1 mouse cellular context compared by ENCODE assay signal in the genomic region with DNA sequence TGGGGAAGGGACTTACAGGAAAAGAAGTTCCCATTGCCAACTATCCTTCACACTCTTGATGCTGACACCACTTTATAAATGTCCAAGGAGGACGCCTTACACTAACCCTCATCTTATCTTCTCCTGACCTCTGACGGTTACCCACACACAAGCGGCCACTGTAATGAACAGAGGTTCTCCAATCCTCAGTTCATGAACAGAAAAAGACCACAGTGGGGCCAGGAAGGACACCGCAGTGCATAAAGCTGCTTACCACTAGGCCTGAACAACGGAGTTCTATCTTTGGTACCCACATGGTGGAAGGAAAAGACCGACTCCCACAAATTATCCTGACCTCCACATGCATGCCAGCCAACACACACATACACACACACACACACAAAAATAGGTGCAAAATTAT.
TF ChIP-seq lines count a peak whose summit lies in the region.

No protein-coding gene starts in this region.

TF ChIP-seq in CH12.LX, 34 proteins besides CTCF, POLR2A, EP300 and RAD21:
- no peak for TF ChIP-seq ZC3H11A (IDR thresholded peaks at IDR 0.05; ENCODE audit: low read depth, low read length)
- no peak for TF ChIP-seq UBTF (IDR thresholded peaks at IDR 0.05; ENCODE audit: low read depth, low read length)
- TF ChIP-seq MEF2A (IDR thresholded peaks at IDR 0.05; ENCODE audit: borderline replicate concordance, low read depth, low read length): no peak
- TF ChIP-seq GABPA (IDR thresholded peaks at IDR 0.05; ENCODE audit: insufficient replicate concordance, low read depth, low read length): no peak
- TF ChIP-seq NELFE (IDR thresholded peaks at IDR 0.05; ENCODE audit: low read depth, low read length): no peak
- no peak for TF ChIP-seq SIN3A (IDR thresholded peaks at IDR 0.05; ENCODE audit: low read length)
- TF ChIP-seq HCFC1 (IDR thresholded peaks at IDR 0.05; ENCODE audit: low read depth, low read length): no peak
- no peak for TF ChIP-seq TCF12 (IDR thresholded peaks at IDR 0.05; ENCODE audit: low read depth, low read length)
- TF ChIP-seq ELF1 (IDR thresholded peaks at IDR 0.05; ENCODE audit: low read depth, low read length): no peak
- no peak for TF ChIP-seq MAZ (IDR thresholded peaks at IDR 0.05; ENCODE audit: low read depth, low read length)
- TF ChIP-seq KAT2A (IDR thresholded peaks at IDR 0.05; ENCODE audit: insufficient replicate concordance, low read length): no peak
- TF ChIP-seq RCOR1 (conservative IDR thresholded peaks at IDR 0.05; ENCODE audit: low read depth, low read length): no peak
- TF ChIP-seq ZKSCAN1 (IDR thresholded peaks at IDR 0.05; ENCODE audit: borderline replicate concordance, low read depth, low read length): no peak
- TF ChIP-seq E2F4 (IDR thresholded peaks at IDR 0.05; ENCODE audit: insufficient replicate concordance, low read depth, low read length): no peak
- TF ChIP-seq CHD2 (IDR thresholded peaks at IDR 0.05; ENCODE audit: low read length): no peak
- TF ChIP-seq ZNF384 (IDR thresholded peaks at IDR 0.05; ENCODE audit: low read depth, low read length): no peak
- no peak for TF ChIP-seq PAX5 (IDR thresholded peaks at IDR 0.05; ENCODE audit: low read length)
- no peak for TF ChIP-seq SMC3 (IDR thresholded peaks at IDR 0.05; ENCODE audit: low read depth, low read length)
